Mouse (Mus musculus): ENCODE data around the gene Ptprd.

Ptprd gene

DNA sequence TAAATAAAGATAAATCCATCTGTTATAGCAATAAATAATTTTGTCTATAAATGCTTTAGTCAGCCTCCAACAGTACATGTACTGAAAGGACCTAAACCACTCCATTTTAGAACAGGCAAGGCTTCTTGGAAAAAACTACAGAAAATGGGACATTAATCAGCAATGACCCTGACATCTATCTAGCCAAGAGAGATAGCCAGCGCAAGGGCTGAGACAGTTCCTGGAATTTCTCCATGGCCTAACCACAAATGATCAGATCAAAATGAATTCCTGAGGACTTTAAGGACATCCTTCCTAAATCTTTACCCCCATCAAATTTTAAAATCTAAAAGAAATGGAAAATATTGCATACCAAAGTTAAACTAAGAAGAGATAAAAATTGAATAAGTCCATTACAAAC is 1340.8 kb downstream of the Ptprd start:
- DNase-seq = no peak

DNA sequence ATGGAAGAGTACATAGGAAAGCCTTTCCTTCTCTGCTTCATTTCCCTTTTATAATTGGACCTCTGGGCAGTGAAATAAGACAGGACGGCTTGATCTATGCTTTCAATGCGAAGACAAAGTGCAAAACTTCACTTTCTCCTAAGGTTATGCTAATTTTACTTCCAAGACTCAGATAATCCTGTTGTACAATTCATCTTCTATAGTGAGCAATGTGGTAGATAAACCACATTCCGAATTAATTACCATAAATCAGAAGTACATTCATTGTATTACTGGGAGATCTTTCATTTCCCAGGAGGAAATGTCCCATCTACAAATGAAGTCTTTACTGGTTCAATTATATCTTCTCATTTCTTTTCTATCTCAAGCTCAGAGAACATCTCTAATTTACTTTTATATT is 1346.2 kb downstream of the Ptprd start:
- no peak for DNase-seq

GRCm38 (mm10) chr4:76846265-76846664 is 1365.5 kb downstream of the Ptprd start:
- DNase-seq = no peak

- DNase-seq = no peak
These were observed 1372.7 kb downstream of the Ptprd start for GRCm38 (mm10) chr4:76839016-76839415.

GRCm38 (mm10) chr4:76812138-76812537 is 1399.6 kb downstream of the Ptprd start:
- DNase-seq = no peak

DNA sequence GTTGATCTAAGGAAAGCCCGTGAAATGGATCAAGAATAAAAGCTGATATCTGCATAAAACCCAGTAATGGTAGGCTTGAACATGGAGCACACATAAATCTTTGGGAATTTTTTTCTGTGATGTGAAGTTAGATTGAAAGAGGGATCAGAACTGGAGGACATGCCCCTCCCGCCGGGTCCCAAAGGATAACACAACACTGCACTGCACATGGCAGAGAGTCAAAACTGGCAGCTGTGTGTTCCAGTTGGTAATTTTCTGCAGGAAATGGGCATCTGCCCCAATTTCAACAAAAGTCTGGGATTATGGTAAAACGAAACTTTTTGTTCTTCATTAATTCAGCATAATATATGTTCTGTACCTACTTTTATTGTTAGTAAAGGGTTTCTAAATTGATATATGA is 1409.1 kb downstream of the Ptprd start:
- peak in 1 of 2 experiments; percentile 5 for DNase-seq

DNA sequence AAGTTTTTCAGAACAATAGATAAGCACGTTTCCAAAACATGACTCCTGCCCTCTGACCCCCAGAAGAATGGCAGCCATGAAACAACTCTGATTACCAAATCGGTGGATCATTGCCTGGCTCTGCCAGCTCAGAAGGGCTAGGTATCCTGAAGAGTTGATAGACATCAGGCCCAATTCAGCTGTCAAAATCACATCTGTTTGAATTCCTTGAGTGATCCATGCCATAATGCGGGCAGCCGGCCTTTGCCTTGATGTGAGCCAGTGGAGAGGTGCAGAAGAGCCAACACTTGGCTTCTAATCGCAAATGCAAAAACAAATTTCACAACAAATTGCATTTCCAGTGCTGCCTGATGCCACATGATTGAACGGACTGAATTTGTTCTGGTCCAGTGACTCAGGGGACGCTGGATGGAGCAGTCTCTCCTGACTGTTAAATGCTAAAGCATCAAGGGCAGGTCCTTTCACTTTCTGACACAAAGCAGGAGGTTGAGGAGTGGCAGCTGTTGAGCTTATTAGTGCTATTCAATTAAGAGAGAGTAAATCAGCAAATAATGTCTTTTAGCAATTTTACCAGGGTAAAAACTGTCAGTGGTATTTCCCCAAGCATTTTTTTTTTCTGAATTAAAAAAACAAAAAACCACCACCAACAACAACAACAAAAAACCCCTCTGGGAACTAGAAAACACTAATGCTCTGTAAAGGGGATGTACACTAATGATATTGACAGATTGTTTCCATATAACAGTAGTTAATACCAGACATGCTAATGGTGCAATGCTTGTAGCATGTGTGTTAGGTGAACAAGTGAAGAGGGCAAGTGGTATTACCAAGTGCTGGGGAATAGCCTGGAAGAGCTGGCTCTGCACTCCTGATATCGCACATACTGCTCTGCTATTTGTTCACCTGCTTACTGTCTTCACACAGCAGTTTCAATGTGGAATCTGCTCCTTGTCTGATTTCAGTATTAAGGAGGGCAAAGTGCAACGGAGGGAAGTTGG is 1413.5 kb downstream of the Ptprd start:
- DNase-seq = no peak

DNA sequence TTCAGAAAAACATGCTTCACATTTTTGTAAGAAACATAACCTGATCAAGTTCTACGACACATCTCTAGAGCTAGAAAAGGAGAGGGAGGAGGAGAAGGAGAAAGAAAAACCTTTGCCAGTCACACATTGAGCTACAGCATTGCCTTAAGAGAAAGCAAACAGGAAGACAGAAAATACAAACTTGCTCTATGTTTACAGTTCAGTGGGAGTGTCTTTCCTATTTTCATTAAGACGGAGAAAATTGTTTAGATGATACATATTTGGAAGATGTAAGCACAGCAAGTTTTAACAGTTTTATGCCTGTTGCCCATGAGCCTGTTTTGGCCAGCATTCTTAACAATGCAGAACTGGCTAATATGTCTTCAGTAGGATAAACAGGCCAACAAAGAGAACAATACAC is 1426.4 kb downstream of the Ptprd start:
- DNase-seq = no peak

- no peak for DNase-seq
These were observed 1432.1 kb downstream of the Ptprd start for GRCm38 (mm10) chr4:76779558-76780124.

GRCm38 (mm10) chr4:76766918-76767317 is 1444.8 kb downstream of the Ptprd start:
- DNase-seq = no peak

GRCm38 (mm10) chr4:76766429-76766828 is 1445.3 kb downstream of the Ptprd start:
- no peak for DNase-seq

GRCm38 (mm10) chr4:76750709-76751108 is 1461.1 kb downstream of the Ptprd start:
- DNase-seq = no peak

GRCm38 (mm10) chr4:76735831-76736230 is 1475.9 kb downstream of the Ptprd start:
- no peak for DNase-seq

DNA sequence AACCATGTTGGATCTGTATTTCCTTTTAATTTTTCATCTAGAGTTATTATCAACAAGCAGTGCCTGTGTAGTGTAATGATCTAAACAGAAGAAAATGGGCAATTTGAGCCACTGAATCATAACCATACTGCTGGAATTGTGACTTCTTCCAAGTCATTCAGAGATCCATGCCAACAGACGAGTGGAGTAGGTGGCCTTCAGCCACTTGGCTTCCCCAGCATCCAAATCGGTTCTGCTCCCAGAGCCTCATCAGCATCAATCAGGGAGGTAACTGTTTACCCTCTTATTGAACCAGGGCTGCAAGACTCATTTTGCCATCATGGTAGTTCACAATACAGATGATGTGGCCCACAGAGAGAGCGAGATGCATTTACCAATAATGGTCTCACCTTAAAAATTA is 1536.0 kb downstream of the Ptprd start:
- peak; percentile 9 to 23 for DNase-seq

DNA sequence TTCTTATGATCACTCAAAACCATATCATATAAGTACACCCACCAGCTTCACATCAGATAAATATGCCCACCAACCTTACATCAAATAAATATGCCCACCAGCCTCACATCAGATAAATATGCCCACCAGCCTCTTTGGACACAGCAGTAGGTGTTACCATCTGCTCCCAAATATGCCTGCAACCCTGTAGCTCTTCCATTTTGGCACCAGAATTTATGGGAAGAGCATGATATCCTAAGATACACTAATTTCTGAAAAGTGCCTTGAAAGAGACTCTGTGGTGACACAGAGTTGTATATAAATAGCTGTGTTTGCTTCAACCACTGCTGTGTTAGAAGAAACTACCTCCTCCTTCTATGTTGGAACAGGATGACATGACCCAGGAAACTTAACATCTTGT is 1538.5 kb downstream of the Ptprd start:
- peak; percentile 17 to 36 for DNase-seq

GRCm38 (mm10) chr4:76672653-76673052 is 1539.1 kb downstream of the Ptprd start:
- DNase-seq = no peak

DNA sequence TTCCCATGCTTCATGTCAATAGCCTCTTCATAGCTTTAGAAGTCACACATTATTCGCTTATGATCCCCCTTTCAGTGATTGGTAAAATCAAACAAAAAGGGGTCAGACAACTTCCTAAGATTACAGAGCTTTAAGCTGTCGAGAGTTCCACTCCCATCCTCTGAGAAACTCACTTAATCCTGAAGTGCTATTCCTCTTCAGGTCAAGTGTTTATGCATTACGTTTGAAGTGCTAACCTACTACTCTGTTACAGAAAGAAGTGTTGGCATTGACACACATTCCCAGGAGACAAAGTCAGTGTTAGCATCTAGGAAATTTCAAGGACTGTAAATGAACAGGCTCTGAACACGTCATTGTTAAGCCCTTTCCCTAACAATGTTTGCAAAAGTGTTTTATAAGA is 1550.0 kb downstream of the Ptprd start:
- no peak for DNase-seq

- no peak for DNase-seq
These were observed 1551.6 kb downstream of the Ptprd start for GRCm38 (mm10) chr4:76660146-76660545.

DNA sequence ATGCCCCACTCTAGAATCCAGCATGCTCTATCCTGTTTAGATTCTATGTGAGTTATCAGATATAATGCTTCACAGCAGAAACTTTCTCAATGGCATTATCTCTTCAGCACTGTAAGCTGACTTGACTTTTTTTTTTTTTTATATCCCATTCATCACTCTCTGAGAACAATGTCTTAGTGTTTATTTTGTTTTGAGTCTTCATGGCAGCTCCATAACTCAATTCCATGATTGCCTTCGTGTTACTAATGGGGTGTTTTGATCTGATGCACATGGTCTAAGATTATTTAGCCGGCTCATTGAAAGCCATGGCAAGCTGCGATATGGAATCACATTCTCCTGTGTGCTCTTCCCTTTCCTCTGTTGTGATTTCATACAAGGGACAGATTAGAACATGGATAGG is 1555.0 kb downstream of the Ptprd start:
- no peak for DNase-seq

GRCm38 (mm10) chr4:76652971-76653370 is 1558.8 kb downstream of the Ptprd start:
- DNase-seq = no peak

GRCm38 (mm10) chr4:76621740-76622139 is 1590.0 kb downstream of the Ptprd start:
- DNase-seq = peak in 1 of 2 experiments; percentile 3

DNA sequence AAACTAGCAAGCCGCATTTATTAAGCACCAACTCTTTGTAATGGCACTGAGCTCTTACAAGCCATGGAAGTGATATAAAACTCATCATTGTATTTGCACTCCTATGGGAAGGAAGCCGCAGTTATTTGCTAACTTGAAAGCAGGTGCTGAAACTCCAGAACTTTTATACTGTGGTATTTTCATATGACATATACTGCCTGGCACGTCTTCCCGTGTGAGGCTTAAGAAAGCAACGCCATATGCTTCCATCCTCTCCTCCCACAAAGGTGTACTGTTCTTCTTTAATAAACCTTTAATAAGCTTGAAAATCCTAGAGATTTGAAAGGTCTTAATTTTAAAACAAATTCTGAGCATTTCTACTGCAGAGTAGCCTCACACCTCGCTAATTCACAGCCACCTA is 1595.1 kb downstream of the Ptprd start:
- DNase-seq = no peak

GRCm38 (mm10) chr4:76608246-76608645 is 1603.5 kb downstream of the Ptprd start:
- DNase-seq = no peak

- no peak for DNase-seq
These were observed 1605.0 kb downstream of the Ptprd start for GRCm38 (mm10) chr4:76606808-76607207.
